Mouse (Mus musculus) adrenal gland, postnatal 14 days (tissue): ENCODE data around the gene Nabp2. TPM values are rescaled to one million over a fixed set of nuclear protein-coding genes. Genes with fewer than 3 reads are reported as not detected.

Experiments
- DNase-seq: peaks from one replicate; pipeline ENCODE4 v3.0.0; 2021; ENCODE audit warnings: mixed read lengths
- total RNA-seq: library from RNA; stranded (reverse); gene quantifications from 2 replicates; pipeline ENCODE4 v1.2.3, GENCODE M21; 2021

The Nabp2 gene
- total RNA-seq, 1 experiment from 2014 or later = 59.8 TPM

DNA sequence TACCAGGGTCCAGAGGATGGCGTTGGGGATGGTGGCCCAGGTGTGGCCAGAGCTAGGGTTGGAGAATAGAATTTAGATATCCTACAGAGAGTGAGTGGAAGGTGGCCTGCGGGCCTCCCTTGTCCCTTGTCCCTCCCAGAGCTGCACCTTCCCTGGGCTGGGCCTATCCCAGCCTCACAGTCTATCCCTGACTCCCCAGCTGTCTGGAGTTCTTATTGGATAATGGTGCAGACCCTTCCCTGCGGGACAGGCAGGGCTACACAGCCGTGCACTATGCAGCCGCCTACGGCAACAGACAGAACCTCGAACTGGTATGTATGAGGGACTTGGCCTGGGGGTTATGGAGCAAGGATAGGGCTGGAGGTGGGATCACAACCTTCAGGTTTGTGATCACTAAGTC, 25.4 kb downstream of the Nabp2 start:
- no peak for DNase-seq

GRCm38 (mm10) chr10:128382482-128382881, 28.8 kb downstream of the Nabp2 start:
- no peak for DNase-seq

- peak; percentile 69 for DNase-seq
Observed at GRCm38 (mm10) chr10:128380565-128380964, 30.7 kb downstream of the Nabp2 start.

- DNase-seq = no peak
Observed at GRCm38 (mm10) chr10:128379260-128379659, 32.0 kb downstream of the Nabp2 start.

GRCm38 (mm10) chr10:128378462-128378861, 32.8 kb downstream of the Nabp2 start:
- no peak for DNase-seq

DNA sequence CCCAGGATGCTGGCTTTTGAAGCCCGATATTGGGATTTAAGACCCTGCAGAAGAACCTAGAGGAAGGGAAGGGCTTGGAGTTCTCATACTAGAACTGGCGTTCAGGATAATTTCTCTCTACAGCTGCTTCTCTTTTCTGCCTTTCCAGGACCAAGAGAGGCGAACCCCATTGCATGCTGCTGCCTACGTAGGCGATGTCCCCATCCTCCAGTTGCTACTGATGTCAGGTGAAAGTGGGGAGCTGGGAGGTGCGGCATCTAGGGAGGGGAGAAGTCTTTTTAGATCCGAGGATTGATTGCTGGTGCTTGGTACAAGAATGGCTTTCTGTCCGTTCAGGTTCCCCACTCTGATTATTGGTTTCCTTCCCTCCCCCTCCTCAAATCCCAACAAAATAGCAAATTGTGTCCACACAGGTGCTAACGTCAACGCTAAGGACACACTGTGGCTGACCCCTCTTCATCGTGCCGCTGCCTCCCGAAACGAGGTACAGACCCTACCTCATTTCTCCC, 33.3 kb downstream of the Nabp2 start:
- no peak for DNase-seq

DNA sequence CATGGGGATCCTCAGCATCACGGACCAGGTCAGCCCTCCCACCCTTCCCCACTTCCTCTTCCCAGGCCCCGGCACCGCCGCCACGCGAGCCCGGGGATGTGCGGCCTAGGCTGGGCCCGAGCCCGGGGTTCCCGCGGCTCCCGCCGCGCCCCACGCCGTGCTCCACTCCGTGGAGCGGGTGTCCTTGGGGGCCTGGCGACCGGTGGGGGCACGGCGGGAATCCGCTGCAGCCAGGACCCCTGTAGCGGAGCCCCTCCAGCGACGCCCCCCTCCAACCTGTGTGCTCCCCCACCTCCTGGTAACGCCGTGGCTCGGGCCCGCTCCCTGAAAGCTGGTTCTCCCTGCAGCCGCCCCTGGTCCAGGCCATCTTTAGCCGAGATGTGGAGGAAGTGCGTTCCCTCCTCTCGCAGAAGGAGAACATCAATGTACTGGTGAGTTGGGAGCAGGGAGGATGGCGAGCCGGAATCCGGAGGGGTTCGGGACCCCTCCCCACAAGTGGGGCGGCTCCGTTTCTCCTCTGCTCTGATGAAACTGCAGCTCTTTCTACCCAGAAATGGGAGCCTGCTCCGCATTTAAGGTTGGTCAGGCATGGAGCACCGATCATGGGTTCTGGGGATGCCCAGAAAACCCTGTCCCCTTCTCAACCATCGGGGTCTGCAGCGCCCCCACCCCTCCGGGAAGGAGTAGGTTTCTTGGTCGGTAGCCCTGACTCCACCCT, 33.9 kb downstream of the Nabp2 start:
- DNase-seq = no peak

GRCm38 (mm10) chr10:128376455-128377211, 34.7 kb downstream of the Nabp2 start, which contains the start of gene Ankrd52:
Gene Ankrd52 (plus strand): TSS chr10:128377115.
- peak; percentile 94 for DNase-seq

DNA sequence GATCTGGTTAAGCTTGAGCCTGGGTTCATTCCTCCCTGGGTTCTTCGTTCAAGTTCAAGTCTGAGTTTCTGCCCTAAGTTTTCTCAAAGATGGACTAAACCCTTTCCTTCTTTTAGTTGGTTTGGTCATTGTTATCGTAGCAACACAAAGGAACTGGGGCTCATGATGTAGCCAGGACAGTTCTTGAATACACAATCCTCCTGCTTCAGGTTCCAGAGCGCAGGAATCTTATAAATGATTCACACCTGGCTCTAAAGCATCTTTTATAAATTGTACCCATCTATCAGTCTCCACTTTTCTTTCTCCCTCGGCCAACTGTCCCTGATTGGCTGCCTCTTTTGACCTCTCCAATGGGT, 35.2 kb downstream of the Nabp2 start:
- no peak for DNase-seq

GRCm38 (mm10) chr10:128374393-128374792, 36.9 kb downstream of the Nabp2 start:
- no peak for DNase-seq

DNA sequence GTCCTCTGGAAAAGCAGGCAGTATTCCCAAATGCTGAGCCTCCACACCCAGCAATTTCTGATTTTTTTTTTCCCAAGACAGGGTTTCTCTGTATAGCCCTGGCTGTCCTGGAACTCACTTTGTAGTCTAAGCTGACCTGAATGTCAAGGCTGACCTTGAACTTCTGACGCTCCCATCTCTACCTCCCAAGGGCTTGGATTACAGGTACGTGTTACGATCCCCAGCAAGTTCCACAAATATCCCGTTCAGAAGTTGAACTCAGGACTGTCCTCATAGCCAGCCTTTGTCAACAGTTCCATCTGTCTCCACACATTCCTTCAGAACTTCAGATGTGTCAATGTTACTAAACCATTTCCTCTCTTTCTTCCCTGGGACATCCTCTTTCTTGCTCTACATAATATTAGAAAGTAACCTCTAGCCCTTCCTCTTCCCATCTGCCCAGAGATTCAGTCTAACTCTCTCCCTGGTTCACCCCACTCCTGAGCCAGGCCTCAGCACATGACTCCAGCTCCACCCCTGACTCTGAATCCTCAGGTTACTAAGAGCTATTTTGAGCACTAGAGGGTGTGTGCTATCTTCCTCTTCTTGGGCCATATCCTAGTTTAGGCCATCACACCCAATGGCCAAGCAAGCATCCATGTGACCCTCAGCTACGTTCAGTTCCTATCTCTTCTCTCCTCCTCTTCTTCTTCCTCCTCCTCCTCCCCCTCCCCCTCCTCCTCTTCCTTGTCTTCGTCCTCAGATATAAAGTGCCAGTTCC, 38.1 kb downstream of the Nabp2 start:
- DNase-seq = no peak

DNA sequence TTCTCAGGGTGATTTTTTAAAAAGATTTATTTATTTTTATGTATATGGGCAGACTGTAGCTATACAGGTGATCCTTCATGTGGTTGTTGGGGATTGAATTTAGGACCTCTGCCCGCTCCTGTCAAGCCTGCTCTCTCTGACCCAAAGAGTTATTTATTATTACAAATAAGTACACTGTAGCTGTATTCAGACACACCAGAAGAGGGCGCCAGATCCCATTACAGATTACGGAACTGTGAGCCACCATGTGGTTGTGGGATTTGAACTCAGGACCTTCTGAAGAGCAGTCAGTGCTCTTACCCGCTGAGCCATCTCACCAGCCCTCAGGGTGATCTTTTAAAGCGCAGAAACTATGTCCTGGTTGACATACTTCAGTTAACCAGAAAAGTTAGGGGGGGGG, 39.1 kb downstream of the Nabp2 start:
- DNase-seq = no peak

- no peak for DNase-seq
Observed at GRCm38 (mm10) chr10:128370601-128371000, 40.7 kb downstream of the Nabp2 start.

GRCm38 (mm10) chr10:128370021-128370420, 41.3 kb downstream of the Nabp2 start:
- no peak for DNase-seq

DNA sequence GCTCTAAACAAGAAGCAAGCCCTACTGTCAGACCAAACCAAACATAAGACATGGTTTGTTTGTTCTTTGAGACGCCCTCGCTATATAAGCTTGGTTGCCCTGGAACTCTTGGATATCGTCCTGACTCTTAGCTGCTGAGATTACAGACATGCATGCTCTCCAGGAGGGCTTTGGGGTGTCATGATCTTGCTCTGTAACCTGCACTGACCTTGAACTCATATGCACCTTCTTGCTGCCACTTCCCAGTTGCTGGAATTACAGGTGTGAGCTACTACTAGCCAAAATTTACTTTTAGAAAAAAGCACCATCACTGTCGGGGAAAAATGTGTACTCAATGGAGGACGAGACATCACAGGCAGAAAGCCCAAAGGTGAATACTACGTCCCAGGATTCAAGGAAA, 41.7 kb downstream of the Nabp2 start:
- no peak for DNase-seq

DNA sequence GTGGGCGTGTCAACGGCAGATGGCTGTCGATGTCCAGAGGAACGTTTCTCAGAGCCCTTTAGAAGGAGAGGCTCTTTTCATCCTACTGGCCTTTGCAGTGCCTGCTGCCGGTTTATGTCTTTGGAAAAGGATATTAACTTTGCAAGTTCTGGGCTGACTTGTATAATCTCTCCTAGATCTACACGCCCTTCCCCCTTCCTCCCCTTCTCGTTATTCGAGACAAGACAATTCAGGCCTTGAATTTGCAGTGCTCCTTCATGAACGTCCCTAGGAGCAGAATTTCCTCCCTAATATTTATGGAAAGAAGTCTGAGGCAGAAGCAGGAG, 42.1 kb downstream of the Nabp2 start:
- DNase-seq = no peak

DNA sequence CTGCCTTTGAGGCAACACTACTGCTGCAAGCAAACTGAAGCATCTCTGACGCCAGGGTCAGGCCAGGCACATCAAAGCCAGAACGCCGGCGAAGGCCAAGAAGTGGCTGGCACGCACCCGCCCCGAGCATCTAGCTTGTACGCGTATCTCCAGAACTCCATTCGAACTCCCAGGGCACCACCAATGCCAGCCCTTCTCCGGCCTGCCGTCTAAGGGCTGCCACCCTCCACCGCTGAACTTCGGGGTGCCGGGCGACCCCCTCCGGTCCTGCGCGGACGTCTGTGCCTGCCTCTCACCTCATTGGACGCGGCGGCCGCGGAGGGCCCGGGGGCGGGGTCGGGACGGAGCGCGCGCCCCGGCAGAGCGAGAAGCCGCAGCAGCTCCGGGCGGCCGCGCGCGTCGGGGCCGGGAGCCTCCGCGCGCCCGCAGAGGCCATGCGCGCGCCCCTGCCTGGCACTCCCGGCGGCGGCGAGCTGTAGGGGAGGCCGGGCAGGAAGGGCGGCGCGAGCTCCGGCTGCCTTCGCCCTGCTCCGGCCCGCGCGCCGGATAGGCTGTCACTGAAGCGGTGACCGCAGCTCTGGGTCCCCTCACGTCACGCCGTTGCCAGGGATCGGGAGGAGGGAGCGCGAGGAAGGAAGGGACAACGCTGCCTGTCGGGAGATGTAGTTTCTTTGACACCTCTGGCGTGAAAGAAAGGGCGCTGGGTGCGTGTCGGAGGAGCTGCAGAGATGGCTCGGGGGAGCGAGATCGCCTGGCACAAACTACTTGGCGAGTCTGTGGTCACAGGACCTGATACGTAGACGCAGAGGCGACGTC, 42.7 kb downstream of the Nabp2 start, which contains the start of gene Coq10a:
Coq10a (minus strand) TSS at position 596 of the 816 bp plus-strand sequence.
- DNase-seq = peak; percentile 95

DNA sequence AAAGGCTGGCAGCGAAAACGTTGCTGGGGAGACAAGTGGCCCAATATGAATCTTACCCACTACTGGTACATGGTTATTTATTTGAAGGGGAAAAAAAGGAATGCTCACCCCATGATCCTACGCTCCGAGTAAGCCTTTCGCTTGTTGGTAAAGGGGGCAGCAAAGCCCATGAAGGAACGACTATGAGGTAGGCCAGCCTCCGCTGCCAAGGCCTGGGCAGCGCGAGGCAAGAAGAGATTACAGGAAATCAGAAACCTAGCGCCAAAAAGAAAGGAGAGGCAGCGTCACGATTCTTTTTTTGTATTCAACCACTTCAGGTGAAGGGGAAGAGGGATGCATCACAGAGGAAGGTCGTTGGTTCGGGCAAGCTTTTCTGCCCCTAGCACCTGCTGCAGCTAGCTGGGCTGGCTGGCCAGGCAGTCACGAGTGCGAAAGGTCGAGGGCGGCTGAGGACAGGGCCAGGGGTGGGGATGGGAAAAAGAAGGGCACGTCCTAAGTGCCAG, 43.3 kb downstream of the Nabp2 start:
- no peak for DNase-seq

DNA sequence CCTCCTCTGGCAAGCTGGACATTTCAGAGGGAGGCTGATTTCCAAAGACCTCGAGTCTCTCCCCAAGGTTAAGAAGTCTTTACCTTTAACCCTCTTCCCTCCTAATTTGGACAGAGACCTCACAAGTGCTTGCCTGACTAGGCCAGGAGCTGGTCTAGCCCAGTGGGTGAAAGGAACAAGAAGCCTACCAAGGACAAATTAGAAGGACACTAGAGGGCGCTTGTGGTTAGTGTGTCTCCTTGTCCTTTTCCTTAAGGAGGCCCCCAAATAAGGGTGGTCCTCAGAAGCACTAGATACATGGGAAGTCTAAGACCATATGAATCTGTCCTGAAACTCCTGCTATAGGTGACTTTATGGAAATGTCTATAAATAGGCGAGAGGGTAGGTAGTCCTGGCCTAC, 48.7 kb downstream of the Nabp2 start:
- DNase-seq = peak; percentile 58

DNA sequence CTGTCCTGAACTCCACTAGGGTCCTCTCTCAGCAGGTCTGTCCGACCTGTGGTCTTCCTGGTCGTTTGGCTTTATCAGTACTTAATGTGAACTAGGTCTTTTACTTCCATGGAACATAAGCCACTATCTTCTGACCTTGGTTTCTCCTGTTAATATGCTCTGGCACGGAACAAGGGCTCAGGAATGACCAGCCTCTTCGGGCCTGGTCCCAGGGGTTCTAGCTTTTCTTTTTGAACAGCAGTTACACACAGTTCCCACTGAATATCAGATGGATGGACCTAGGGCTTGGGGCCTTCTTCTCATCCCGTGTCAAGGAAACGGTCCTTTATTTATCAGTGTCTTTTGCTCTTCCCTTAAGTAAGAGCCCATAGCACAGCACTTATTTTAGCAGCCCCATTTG, 49.5 kb downstream of the Nabp2 start:
- DNase-seq = peak; percentile 50

- peak; percentile 66 for DNase-seq
Observed at GRCm38 (mm10) chr10:128359226-128359625, 52.1 kb downstream of the Nabp2 start.

GRCm38 (mm10) chr10:128358796-128359195, 52.5 kb downstream of the Nabp2 start:
- peak; percentile 79 for DNase-seq
